Mouse (Mus musculus): ENCODE measurements around the gene BC030867. TPM values are rescaled to one million over a fixed set of nuclear protein-coding genes. Genes with fewer than 3 reads are reported as not detected.

Gene BC030867
- polyA plus RNA-seq, 1 experiment from 2014 or later, result 17.9 TPM

Small RNA genes within 50 kb of the gene (microRNA-seq; reads per million reads assigned to microRNA genes)
- 0.78 reads per million for gene Mir8101

Other genes starting within 250 kb of the BC030867 start
- gene Mpp3, start 220.4 kb upstream of the BC030867 start, polyA plus RNA-seq (2014; fragmentation: Nextera tagmentation; extraction: Ambion mirVana), result 28.1 and 35.1 TPM in 2 replicates
- gene Cd300lg, start 207.4 kb upstream of the BC030867 start, polyA plus RNA-seq (2014; fragmentation: Nextera tagmentation; extraction: Ambion mirVana), result 0.12 and 0.26 TPM in 2 replicates
- gene Mpp2, start 160.4 kb upstream of the BC030867 start, polyA plus RNA-seq (2014; fragmentation: Nextera tagmentation; extraction: Ambion mirVana), result 15.8 and 16.2 TPM in 2 replicates
- not detected in 2 replicates for gene Ppy, start 147.6 kb upstream of the BC030867 start, polyA plus RNA-seq (2014; fragmentation: Nextera tagmentation; extraction: Ambion mirVana)
- 1.0 TPM in 1 of 2 replicates, not detected in the other for gene Pyy, start 141.1 kb upstream of the BC030867 start, polyA plus RNA-seq (2014; fragmentation: Nextera tagmentation; extraction: Ambion mirVana)
- gene Nags, start 103.4 kb upstream of the BC030867 start, polyA plus RNA-seq (2014; fragmentation: Nextera tagmentation; extraction: Ambion mirVana), result not detected in 2 replicates
- 34.2 and 34.9 TPM in 2 replicates for gene Tmem101, start 92.5 kb upstream of the BC030867 start, polyA plus RNA-seq (2014; fragmentation: Nextera tagmentation; extraction: Ambion mirVana)
- gene Lsm12, start 63.6 kb upstream of the BC030867 start, polyA plus RNA-seq (2014; fragmentation: Nextera tagmentation; extraction: Ambion mirVana), result 74.2 and 81.9 TPM in 2 replicates
- 30.0 and 35.3 TPM in 2 replicates for gene G6pc3, start 59.3 kb upstream of the BC030867 start, polyA plus RNA-seq (2014; fragmentation: Nextera tagmentation; extraction: Ambion mirVana)
- gene Hdac5, start 18.7 kb upstream of the BC030867 start, polyA plus RNA-seq (2014; fragmentation: Nextera tagmentation; extraction: Ambion mirVana), result 41.1 and 42.7 TPM in 2 replicates
- gene Asb16, start 19.9 kb downstream of the BC030867 start, polyA plus RNA-seq (2014; fragmentation: Nextera tagmentation; extraction: Ambion mirVana), result not detected in 2 replicates
- gene Tmub2, start 36.0 kb downstream of the BC030867 start, polyA plus RNA-seq (2014; fragmentation: Nextera tagmentation; extraction: Ambion mirVana), result 61.7 and 64.5 TPM in 2 replicates
- 18.8 and 20.0 TPM in 2 replicates for gene Atxn7l3, start 47.7 kb downstream of the BC030867 start, polyA plus RNA-seq (2014; fragmentation: Nextera tagmentation; extraction: Ambion mirVana)
- gene Ubtf, start 70.9 kb downstream of the BC030867 start, polyA plus RNA-seq (2014; fragmentation: Nextera tagmentation; extraction: Ambion mirVana), result 86.0 and 93.2 TPM in 2 replicates
- 26.6 and 28.4 TPM in 2 replicates for gene Slc4a1, start 117.3 kb downstream of the BC030867 start, polyA plus RNA-seq (2014; fragmentation: Nextera tagmentation; extraction: Ambion mirVana)
- gene Rundc3a, start 144.5 kb downstream of the BC030867 start, polyA plus RNA-seq (2014; fragmentation: Nextera tagmentation; extraction: Ambion mirVana), result 46.7 and 51.5 TPM in 2 replicates
- gene Slc25a39, start 159.1 kb downstream of the BC030867 start, polyA plus RNA-seq (2014; fragmentation: Nextera tagmentation; extraction: Ambion mirVana), result 174 and 184 TPM in 2 replicates
- gene Grn, start 181.4 kb downstream of the BC030867 start, polyA plus RNA-seq (2014; fragmentation: Nextera tagmentation; extraction: Ambion mirVana), result 54.2 and 54.8 TPM in 2 replicates
- gene Fam171a2, start 198.8 kb downstream of the BC030867 start, polyA plus RNA-seq (2014; fragmentation: Nextera tagmentation; extraction: Ambion mirVana), result 11.6 and 12.0 TPM in 2 replicates
- gene Itga2b, start 221.2 kb downstream of the BC030867 start, polyA plus RNA-seq (2014; fragmentation: Nextera tagmentation; extraction: Ambion mirVana), result 5.3 and 6.1 TPM in 2 replicates

Measured in neural tube, embryonic 11.5 days (tissue).